Mouse (Mus musculus) cerebellum, adult 9-11 months (tissue): ENCODE data around the gene Aff4.
"Not testable (repeated sequence)": the region's sequence is repeated elsewhere in the genome, so short reads cannot be mapped to it uniquely, and the experiment has no call there.

Experiments used
- DNase-seq: peaks from one replicate; pipeline ENCODE4 v3.0.0; 2022

Gene Aff4

DNA sequence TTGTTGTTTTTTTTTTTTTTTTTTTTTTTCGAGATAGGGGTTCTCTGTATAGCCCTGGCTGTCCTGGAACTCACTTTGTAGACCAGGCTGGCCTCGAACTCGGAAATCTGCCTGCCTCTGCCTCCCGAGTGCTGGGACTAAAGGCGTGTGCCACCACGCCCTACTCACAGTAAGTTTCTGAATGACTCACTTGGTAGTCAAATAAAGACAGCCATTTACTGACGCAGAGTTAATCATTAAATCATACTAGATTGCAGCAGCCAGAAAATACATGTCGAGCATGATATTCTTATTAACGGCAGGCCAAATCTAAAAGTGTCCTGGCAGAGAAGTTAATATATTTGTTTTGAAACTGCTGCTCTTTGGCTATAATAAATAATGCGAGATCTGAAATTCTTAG lies 9.6 kb upstream of the Aff4 start:
- DNase-seq = not testable (repeated sequence)

DNA sequence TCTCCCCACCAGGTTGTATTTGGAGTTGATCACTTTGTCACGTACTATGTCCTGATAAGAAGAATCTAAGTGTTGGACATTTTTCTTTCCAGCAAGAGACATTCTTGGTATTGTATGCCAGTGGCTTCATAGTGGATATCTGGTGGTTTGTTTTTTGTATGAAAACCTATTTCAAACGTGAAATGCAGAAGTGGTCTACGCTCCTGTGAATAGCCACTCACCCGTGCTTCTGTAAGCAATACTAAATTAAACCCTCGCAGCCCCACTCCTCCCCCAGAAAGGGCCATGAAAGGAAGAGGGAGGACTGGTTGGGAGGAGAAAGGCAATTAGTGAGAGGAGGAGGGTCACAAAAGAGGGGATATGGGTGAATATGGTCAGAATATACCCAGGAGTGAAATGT lies 7.9 kb upstream of the Aff4 start:
- no peak for DNase-seq

DNA sequence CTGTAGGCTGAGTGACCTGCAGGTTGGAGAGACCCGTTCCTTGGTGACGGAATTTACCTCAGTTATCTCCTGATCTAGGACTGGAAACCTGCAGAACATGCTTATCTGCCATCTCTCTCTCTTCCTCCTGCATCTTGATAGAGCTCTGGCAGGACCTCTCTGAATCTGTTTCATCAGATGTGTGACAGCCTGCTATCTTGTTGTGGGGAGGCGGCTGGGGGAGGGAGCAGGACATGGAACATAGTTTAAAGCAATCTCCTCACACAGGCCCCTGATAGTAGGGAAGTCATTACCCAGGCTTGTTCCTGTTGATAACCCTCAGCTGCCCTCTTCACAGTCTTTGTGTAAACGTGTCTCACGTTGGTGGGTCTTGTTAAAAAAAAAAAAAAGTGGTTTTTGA lies 5.3 kb upstream of the Aff4 start:
- DNase-seq = no peak

DNA sequence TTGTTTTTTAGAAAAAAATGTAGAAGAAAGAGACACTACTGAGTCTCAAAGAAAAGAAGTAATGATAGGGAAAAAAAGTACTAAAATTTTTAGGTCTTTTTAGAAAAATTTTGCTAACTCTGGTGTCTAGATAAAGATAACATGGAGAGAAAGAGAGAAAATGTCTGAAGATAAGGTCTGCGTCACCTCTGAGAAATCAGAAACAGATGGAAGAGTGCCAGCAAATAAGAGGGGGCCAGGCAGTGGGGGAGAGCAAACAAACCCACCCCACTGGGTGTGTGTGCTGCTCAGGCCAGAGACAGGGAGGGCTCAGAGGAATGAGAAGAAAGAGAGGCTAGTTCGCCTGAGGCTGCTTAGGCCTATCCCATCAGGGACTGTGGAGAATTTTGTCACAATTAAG lies 4.9 kb upstream of the Aff4 start:
- no peak for DNase-seq

DNA sequence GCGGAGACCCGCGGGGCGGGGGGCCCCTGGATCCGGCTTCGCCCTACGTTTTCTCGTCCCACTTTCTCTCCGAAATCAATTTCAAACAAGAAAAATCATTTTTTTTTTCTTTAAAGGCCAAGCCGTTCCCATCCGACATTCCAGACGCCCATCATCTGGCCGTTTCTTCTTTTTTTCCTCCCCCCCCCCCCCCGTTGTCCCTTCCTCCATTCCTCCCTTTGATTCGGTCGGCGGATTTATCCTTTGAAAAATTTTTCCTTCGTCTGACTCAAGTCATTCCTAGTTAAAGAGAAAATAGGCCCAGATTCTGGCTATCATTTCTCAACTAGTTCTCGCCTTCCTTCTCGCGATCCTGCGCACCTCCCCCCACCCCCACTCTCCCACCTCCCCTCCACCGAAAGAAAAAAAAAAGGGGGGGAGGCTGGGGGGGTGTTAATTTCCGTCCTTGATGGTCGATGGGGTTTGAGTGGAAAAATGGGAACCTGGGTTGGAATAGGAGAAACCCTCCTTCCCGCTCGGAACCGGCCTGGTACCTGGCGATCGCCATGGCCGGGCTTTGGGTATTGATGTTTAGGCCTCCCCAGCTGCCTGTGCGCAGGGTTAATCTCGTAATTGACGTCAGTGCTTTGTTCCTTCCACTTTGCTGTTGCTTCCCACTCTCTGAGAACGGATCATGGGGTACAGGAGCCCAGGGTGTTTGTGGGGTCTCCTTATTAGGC lies 750 bp downstream of the Aff4 start:
- DNase-seq = peak; percentile 61

DNA sequence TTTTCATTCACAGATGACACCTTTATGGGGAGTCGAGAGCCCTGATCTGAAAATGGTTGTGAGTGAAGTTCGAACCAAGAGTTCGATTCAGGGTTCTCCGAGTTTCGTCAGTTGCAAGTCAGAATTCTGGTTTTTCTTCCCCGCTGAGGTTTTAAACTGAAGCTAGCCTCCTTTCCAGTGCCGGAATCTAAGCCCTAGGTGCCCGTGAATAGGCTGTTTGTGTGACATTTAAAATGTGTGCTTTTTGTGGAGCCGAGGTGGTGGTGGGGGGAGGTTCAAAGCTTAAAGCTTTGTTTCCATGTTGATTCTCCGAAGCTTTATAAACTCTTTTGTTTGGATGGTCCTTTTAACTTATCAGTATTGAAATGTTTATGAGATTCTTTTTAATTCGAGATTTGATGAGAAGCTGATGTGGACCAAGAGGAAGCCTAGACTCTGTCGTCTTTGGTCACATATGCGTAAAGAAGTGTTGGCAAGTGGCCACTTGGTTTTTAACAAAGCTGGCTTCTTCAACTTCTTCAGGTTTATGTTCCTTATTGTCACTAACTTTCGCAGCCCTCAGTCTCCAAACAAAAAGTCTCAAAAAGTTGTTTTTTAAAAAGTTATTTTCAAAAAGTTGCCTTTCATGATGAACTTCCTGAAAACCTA lies 1.4 kb downstream of the Aff4 start:
- no peak for DNase-seq

DNA sequence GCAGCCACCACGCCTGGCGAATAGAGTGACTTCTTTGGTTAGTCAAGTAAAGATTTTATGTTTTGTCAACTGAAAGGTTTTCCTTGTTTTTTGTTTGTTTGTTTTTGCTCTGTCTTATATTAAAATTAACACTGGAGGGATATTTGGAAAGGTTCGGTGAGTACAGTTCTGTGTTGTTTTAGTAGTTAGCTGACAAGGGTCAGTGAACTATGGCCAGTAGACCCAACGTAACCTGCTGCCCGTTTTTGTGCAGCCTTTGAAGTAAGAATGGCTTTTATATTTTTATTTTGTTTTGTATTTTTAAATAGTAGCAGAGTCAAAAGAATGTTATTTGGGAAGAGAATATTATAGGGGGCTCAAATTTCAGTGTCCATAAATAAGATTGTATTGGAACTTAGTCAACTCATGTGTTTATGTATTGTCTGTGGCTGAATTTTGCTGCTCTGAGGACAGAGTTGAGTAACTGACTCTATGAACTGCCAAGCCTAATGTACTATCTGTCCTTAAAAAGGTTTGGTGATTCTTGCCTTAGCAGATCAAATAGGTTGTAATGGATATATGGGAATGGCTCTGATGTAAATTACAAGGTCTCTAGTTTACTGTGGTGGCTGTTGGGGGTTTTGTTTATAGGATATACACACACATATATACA lies 8.0 kb downstream of the Aff4 start:
- DNase-seq = no peak

DNA sequence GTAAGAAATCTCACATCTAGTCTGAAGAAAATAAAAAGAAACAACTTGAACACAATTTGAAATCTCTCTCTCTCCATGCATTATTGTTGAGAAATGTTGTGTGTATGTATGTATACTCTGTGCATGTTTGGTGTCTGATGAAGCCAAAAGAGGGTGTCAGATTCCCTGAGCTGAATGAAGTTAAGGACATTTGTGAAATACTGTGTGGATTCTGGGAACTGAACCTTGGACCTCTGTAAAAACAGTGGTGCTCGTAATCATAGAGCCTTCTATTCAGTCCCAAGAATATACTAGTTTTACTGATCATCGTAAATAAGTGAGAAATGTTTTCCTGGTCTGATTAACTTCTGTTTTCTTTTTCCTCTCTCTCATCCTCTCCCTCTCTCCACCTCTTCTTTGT lies 16.4 kb downstream of the Aff4 start:
- DNase-seq = no peak

DNA sequence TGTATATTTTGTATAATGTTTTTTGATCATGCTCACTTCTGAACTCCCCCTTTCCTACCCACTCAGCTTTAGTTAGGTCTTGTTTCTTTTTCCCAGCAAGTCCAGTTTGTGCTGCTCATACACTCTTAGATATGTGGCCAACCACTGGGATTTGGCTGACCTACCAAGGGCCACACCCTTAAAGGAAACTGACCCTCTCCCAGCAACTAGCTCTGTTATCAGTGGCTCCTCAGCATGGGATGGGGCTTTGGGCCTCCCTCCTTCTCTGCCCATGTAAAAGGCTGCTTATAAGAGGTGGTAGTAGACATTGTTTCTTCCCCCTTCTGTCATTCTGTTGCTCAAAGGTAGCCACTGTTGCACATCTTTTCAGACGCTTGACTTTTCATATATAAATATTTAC lies 28.3 kb downstream of the Aff4 start:
- DNase-seq = no peak

DNA sequence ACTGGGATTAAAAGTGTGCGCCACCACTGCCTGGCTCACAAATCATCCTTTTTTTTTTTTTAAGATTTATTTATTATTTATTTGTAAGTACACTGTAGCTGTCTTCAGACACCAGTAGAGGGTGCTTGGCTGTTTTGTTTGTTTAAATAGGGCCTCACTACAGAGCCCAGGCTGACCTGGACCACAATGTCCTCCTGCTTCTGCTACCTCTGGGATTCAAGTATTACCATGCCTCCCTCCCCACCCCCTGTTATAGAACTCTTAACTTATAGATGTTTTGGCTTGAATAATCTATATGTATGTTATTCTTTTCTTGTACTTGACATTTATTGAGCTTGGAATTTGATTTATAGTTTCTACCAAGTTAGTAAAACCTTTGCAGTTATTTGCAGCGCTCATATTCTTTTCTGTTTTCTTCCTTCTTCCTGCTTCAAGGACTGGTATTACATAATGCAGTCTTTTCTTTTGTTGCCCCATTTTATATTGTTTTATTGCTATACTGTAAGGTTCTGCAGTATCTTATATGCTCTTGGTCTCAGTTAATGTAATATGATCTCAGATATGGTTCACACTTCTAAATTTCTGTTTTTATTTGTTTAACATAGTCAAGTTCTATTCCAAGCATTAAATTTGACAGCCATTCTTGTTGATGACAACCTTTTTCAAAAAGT lies 33.3 kb downstream of the Aff4 start:
- no peak for DNase-seq

DNA sequence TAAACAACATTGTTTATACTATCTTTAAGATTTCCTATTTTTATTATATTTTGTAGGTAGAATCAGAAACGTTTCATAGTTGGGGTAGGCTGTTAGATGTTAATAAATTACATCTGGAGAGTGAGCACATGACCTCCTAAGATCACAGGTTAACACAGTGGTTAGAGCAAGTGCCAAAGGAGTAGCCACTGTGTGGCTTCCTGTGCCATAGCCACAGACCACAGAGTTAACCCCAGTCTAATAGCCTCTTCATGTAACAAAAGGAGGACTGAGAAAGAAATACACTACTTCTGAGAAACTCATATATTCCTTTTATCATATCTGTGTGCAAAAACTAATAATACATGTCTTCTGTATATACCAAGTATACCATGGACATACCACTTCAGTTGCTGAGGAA lies 43.2 kb downstream of the Aff4 start:
- no peak for DNase-seq

DNA sequence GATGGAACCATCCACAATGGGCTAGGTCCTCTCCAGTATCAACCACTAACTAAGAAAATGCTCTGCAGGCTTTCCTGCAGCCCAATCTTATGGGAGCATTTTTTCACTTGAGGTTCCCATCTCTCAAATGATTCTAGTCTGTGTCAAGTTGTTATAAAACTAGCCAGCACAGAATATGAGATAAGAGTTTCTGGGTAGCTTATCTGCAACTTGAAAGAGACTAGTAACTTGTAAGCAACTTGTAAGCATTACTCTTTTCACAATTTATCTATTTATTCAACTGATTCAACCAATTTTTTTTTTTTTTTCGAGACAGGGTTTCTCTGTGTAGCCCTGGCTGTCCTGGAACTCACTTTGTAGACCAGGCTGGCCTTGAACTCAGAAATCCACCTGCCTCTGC lies 53.0 kb downstream of the Aff4 start:
- no peak for DNase-seq

DNA sequence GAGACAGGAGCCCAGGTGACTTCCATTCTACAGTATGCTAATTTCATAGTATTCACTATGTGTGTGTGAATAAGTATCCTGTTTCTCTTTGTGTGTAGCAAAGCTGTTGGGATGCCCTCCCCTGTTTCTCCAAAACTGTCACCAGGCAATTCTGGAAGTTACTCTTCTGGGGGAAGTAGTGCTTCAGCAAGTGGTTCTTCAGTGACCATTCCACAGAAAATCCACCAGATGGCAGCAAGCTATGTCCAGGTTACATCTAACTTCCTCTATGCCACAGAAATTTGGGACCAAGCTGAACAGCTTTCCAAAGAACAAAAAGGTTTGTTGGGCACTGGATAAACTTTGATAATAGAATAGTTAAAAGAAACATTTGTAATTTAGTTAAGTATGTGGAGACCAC lies 61.1 kb downstream of the Aff4 start:
- DNase-seq = no peak

DNA sequence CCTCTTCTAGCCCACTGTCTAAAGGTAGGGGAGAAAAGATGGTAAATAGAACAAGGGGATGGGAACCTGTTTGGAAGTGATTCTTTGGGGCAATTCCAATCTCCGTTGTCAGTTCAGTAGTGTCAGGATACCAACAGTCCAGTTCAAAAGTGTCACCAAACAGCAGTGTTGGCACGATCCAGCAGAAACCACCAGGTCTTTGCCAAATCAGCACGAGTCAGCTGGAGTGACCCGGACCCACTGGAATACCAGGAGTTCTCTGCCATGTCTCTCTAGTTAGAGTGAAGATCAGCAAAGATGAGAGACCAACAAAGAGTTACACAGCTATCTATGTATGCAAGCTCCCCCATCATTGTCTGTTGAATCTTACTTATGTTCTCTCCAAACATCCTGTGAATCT lies 63.2 kb downstream of the Aff4 start:
- no peak for DNase-seq

DNA sequence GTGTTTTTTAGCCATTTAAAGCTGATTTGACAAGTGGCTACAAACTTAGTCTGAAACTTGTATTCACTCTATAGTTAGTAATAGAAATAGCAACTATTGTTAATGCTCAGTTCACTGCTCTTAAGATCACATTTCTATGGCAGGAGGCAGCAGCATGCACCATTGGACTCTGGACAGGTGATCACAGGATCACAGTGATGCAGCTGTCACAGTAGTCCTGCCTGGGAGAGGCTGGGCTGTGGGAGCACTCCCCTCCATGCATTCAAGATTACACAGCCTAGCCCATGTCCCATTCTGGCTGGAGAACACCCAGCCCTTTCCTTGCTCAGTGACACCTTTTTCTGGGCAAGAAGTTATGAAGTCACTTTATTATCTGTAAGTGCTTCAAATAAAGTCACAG lies 67.4 kb downstream of the Aff4 start:
- no peak for DNase-seq

DNA sequence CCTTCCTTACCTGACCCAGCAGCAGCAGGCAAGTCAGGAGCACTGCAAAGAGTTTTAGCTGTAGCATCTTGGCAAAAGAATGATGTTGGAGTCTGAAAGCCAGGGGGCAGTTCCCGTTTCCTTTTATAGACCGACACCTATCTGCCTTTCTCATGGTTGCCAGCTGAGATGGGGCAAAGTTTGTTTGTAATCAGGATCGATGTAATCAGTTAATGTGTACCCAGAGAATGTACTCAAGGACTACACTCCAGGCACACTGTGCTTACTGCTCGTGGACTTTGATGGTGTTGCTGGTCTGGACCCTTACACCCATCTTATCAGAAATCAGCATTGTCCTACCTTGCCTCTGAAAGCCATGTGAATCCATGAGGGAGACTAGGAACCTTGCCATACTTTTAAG lies 72.4 kb downstream of the Aff4 start, which contains the start of gene Leap2:
Gene Leap2, minus strand, starts transcription at position 135 of the 400 bp plus-strand sequence.
- no peak for DNase-seq

DNA sequence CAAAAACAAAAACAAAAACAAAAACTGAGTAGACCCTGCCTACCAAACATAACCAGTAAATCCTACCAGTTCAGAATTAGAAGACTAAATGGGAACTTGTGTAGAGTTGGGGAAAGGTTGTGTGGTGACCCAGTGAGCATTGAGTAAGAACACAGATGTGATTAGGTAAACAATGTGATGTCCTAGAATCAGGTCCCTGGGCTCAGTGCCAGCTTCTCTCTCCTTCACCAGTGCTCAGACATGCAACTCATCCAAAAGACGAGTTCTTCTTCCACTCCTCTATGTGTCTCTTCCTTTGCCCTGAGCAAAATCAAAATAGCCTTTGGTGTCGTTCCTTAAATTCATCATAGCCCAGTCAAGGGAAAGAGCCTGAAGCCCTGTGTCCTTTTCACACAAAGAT lies 74.2 kb downstream of the Aff4 start:
- DNase-seq = no peak

DNA sequence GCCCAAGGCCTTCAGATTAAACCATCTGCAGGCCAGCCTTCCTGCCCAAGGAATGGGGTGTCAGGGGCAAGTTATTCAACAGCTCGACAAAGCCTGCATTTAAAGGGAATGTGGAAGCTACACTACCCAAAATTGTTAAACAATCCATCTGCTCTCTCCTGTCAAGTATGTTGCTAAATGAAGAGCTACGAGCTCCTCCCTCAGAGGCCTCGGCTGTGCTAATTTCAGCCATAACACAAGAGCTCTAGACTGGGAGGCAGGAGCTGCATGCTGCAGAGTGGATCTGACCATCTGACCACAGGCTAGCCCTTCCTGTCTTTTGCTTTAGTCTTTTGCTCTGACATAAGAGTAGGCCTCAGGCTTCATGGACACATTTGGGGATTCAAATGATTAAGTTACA lies 74.6 kb downstream of the Aff4 start:
- no peak for DNase-seq

DNA sequence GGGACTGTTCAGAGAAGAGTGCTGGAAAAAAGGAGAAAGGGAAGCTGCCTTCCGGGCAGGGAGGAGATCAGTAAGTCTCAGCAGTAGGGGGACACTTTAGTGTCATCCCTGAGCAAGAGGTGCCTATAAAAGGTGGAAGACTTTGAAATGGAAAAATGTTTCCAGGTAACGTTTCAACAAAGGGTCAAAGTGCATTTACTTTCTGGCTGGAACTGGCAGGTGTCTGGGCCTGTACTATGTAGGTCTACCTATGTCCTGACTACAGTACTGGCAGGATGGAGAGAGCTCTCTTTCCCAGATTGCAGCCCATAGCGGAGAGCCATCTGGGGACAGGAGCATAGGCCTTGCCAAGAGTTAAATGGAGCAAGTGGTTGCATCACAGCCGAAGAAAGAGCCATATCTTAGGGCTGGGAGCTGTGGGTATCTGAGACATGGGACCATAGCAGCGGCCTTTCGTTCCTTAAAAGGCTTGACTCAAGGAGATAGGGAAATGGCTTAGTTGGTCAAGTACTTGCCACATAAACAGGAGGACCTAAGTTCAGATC lies 75.2 kb downstream of the Aff4 start:
- no peak for DNase-seq

DNA sequence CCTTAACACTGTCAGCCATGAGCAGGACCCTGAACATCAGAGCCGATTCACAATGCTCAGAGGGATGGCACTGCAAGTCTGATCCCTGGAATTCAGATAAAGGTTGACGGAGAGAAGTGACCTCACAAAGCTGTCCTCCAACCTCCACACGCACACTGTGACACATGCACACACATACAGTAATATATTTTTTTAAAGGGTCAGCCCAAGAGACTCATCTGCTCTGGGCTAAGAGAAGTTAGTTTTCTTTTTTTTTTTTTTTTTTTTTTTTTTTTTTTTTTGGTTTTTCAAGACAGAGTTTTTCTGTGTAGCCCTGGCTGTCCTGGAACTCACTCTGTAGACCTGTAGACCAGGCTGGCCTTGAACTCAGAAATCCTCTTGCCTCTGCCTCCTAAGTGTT lies 76.3 kb downstream of the Aff4 start:
- not testable (repeated sequence) for DNase-seq

DNA sequence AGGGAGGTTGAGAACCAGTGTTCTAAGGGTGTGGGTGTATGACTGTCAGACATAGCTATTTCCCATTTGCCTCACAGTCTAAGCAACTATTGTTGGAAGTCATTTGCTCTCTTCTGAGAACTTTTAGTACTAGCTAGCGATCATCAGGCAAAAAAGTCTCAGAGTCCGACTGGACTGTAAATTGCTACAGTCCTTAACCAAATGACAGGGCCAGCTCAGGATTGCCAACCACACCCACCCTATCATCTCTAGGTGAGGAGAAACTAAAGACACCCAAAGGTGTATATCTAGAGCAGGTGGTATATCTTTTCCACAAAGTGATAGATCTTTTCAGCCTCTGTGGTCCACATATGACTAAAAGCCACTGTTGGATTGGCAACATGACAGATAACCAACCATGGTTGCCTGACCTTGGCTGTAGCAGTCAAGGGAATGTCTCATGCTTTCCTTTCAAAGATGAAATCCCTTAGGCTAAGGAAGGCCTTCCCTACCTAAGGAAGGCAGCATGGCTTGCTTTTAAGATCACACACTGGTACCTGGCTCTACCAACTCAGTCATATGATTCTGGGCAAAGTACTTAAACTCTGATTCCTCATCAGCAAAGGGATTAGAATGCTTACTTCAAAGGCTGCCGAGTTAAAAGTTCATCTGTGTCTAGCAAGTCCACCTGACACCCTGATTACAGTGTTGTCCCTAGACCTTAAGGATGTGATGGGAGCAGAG lies 77.5 kb downstream of the Aff4 start:
- DNase-seq = no peak

DNA sequence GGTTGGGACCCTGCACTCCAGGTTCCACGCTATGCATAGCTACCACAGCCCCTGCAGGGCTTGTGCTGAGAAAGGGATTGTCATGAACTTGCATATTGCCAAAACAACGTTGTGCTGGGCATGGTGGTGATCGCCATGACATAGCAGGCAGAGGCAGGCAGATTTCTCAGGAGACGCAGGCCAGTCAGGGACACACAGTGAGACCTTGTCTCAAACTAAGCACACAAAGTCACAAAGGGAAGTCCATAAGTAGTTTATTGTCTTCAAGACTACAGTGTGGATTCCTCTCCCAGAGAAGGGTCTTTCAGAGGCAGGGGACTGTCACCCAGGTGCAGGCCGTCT lies 78.1 kb downstream of the Aff4 start:
- DNase-seq = no peak

DNA sequence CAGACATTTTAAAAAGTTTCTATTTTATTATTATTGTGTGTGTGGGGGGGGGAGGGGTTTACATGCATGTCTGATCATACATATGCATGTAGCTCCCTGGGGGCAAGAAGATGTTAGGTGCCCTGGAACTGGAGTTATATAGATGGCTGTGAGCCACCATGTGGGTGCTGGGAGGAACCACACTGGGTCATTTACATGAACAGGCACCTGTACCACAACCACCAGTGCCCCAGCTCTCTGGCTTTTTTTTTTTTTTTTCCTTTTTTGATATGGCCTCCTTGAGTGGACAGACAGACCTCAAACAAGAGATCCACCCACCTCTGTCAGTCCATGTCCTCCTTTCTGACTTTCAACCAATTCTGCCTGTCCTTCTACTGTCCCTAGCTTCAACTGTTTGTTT lies 78.5 kb downstream of the Aff4 start:
- DNase-seq = no peak
